Mouse (Mus musculus) ES-E14 (cell line): ENCODE data around the gene Senp8. TPM values are rescaled to one million over a fixed set of nuclear protein-coding genes. Genes with fewer than 3 reads are reported as not detected.

ENCODE experiments used
- DNase-seq: peaks from one replicate; pipeline ENCODE4 v3.0.0-alpha.2; 2013; ENCODE audit warnings: low read depth, low spot score
- H3K27ac ChIP-seq: 2 replicates; pipeline ENCODE4 v1.5.1; 2012; ENCODE audit warnings: low read depth, mild to moderate bottlenecking, low read length, moderate library complexity, mixed read lengths; ENCODE audit not compliant: poor library complexity, insufficient read depth, severe bottlenecking
- H3K36me3 ChIP-seq: 2 replicates; pipeline ENCODE4 v1.6.1; 2012; ENCODE audit warnings: mild to moderate bottlenecking, low read length, moderate library complexity, mixed read lengths; ENCODE audit not compliant: control insufficient read depth, poor library complexity, insufficient read depth, severe bottlenecking
- H3K4me1 ChIP-seq, 2 experiments: fragments of 150-350 bp in 1 of 2; sonication (generic) in 1 of 2; 2 replicates each; pipeline ENCODE4 v1.6.1; 2012; ENCODE audit warnings: low read length in 2 of 2, mild to moderate bottlenecking in 1 of 2, mixed read lengths in 1 of 2; ENCODE audit not compliant: control insufficient read depth in 2 of 2, insufficient read depth in 2 of 2, poor library complexity in 1 of 2
- H3K4me3 ChIP-seq, 2 experiments: fragments of 150-350 bp in 1 of 2; sonication (generic) in 1 of 2; 2 replicates each; pipeline ENCODE4 v1.5.1; 2012; ENCODE audit warnings: low read length in 2 of 2, low read depth in 1 of 2, mild to moderate bottlenecking in 1 of 2, mixed read lengths in 1 of 2; ENCODE audit not compliant: insufficient read depth in 1 of 2, poor library complexity in 1 of 2, severe bottlenecking in 1 of 2
- H3K9ac ChIP-seq: 2 replicates; pipeline ENCODE4 v1.6.1; 2012; ENCODE audit warnings: low read depth, mild to moderate bottlenecking, low read length, mixed read lengths; ENCODE audit not compliant: poor library complexity, insufficient read depth, severe bottlenecking
- H3K9me3 ChIP-seq: fragments of 150-350 bp; sonication (generic); 2 replicates; pipeline ENCODE4 v1.6.1; 2012; ENCODE audit warnings: low read depth, mild to moderate bottlenecking, low read length; ENCODE audit not compliant: control insufficient read depth, insufficient read depth
- CHD2 ChIP-seq: IDR thresholded peaks from 2 replicates; pipeline ENCODE4 v1.6.1; 2014; ENCODE audit warnings: mild to moderate bottlenecking, low read depth, low read length, inconsistent platforms
- HCFC1 ChIP-seq: IDR thresholded peaks from 2 replicates; pipeline ENCODE4 v1.6.1; 2012; ENCODE audit warnings: low read length, inconsistent platforms, borderline replicate concordance; ENCODE audit not compliant: insufficient read depth
- MAFK ChIP-seq: IDR thresholded peaks from 2 replicates; pipeline ENCODE4 v1.6.1; 2014; ENCODE audit warnings: mild to moderate bottlenecking, low read depth, low read length, inconsistent platforms; ENCODE audit not compliant: insufficient read depth
- ZC3H11A ChIP-seq: IDR thresholded peaks from 2 replicates; pipeline ENCODE4 v1.6.1; 2012; ENCODE audit warnings: low read depth, mild to moderate bottlenecking, inconsistent platforms, low read length, borderline replicate concordance
- ZNF384 ChIP-seq: IDR thresholded peaks from 2 replicates; pipeline ENCODE4 v1.6.1; 2012; ENCODE audit warnings: low read depth, low read length, inconsistent platforms
- in situ Hi-C, 2 experiments: fragments of 600-800 bp; cut with MboI; formaldehyde crosslinking; loops; one replicate each; pipeline ENCODE4 v1.15.1; 2025; ENCODE audit warnings: low sequenced_read_pairs in 2 of 2, inconsistent platforms in 1 of 2; ENCODE audit not compliant: unreplicated experiment in 2 of 2
- total RNA-seq: library from RNA; depleted of rRNA; stranded (reverse); fragments of 300-350 nt; gene quantifications from 2 replicates; pipeline ENCODE4 v1.2.3, GENCODE M21; 2012

The Senp8 gene
- total RNA-seq, 1 experiment = 5.0 TPM

GRCm38 (mm10) chr9:59731136-59731535, 19.4 kb downstream of the Senp8 start:
- no peak for DNase-seq
- Histone ChIP-seq H3K4me1 (no peaks in the 10 kb centered on the region), H3K9ac (no peak overlapping the region), H3K9me3 (no peaks in the 10 kb centered on the region), H3K36me3 (no peaks in the 10 kb centered on the region), H3K4me3 (no peak overlapping the region), H3K27ac (no peak overlapping the region)
- TF ChIP-seq HCFC1 (no peak), ZNF384 (no peak), ZC3H11A (no peak), MAFK (no peak), CHD2 (no peak)
- in situ Hi-C loops = no loop called here

GRCm38 (mm10) chr9:59727569-59728286, 22.8 kb downstream of the Senp8 start:
- no peak for DNase-seq
- Histone ChIP-seq H3K9ac (no peak overlapping the region), H3K9me3 (no peaks in the 10 kb centered on the region), H3K36me3 (no peaks in the 10 kb centered on the region), H3K4me1 (peaks cover 0 to 6% of the 10 kb centered on the region in 2 experiments; a peak in 1 of 4 replicates), H3K27ac (no peak overlapping the region), H3K4me3 (no peak overlapping the region)
- in situ Hi-C loops = loop anchor here in 1 of 2 experiments (10.0 kb wide), 1 partner anchor 257 kb away; no protein-coding TSS in a partner anchor
- TF ChIP-seq MAFK = no peak
- TF ChIP-seq ZNF384 = no peak
- no peak for TF ChIP-seq HCFC1
- TF ChIP-seq CHD2 = no peak
- TF ChIP-seq ZC3H11A = no peak

GRCm38 (mm10) chr9:59725515-59725914, 25.0 kb downstream of the Senp8 start:
- H3K36me3 ChIP-seq = no peaks in the 10 kb centered on the region
- no peak overlapping the region for H3K9ac ChIP-seq
- no peaks in the 10 kb centered on the region for H3K9me3 ChIP-seq
- no peak for DNase-seq
- no peak for TF ChIP-seq CHD2
- TF ChIP-seq ZC3H11A = no peak
- no peak for TF ChIP-seq MAFK
- in situ Hi-C loops = loop anchor here in 1 of 2 experiments (10.0 kb wide), 1 partner anchor 259 kb away; no protein-coding TSS in a partner anchor
- H3K27ac ChIP-seq = no peak overlapping the region
- no peak overlapping the region for H3K4me3 ChIP-seq
- peaks cover 0 to 6% of the 10 kb centered on the region in 2 experiments; a peak in 1 of 4 replicates for H3K4me1 ChIP-seq

- Histone ChIP-seq H3K4me3 (no peak overlapping the region), H3K9ac (peak overlapping the region; percentile 33; the same call in 1 of the 2 replicates), H3K9me3 (no peaks in the 10 kb centered on the region), H3K27ac (no peak overlapping the region), H3K4me1 (peaks cover 0 to 6% of the 10 kb centered on the region in 2 experiments; a peak in 1 of 4 replicates), H3K36me3 (no peaks in the 10 kb centered on the region)
- TF ChIP-seq HCFC1 = no peak
- TF ChIP-seq MAFK = no peak
- TF ChIP-seq CHD2 = no peak
- no peak for TF ChIP-seq ZC3H11A
- TF ChIP-seq ZNF384 = no peak
- DNase-seq = peak; percentile 11
- in situ Hi-C loops = loop anchor here in 1 of 2 experiments (10.0 kb wide), 1 partner anchor 261 kb away; no protein-coding TSS in a partner anchor
Measured at GRCm38 (mm10) chr9:59723791-59724442, 26.6 kb downstream of the Senp8 start.
